Mouse (Mus musculus): ENCODE measurements at regions not wholly inside any gene's neighbourhood (a gene's known extent, or its start where the extent isn't known, plus 50 kb on each side); places are given as distances from the start of the nearest gene placed in this dataset.

DNA sequence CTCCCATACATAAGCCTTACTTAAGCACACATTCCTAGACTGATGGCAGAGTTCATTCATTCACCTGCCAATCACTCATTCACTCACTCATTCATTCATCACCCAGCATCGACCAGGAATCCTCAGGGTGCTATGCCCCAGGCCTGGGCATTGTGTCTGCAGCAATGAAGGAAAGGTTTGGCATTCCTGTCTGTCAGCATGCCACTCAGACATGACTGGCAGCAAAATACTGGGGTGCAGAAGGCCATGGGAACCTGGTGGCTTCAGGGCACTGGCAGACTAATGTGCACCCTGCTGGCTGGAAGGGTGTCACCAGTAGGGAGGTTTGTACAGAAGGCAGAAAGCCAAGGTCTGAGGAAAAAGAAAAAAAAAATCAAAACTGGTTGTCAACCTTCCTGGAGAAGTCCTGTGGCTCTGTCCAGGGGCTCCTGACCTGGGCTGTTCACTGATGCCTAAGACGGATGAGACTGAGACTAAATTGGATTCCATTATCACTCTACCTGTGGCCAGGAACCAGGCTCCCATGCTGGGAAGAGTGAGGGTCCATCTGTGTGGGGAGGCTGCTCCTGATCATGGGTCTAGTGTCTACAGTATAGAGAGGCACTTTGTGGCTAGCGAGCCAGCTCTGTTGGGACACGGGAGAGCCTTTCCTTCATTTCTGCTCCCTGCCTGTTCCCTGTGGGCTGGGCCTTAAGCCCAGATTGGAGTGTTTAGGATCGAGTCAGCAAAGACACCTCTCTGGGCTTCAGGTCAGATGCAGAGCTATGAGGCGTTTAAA lies 104.1 kb downstream of the Cstad start:
- peak; percentile 23 for DNase-seq

DNA sequence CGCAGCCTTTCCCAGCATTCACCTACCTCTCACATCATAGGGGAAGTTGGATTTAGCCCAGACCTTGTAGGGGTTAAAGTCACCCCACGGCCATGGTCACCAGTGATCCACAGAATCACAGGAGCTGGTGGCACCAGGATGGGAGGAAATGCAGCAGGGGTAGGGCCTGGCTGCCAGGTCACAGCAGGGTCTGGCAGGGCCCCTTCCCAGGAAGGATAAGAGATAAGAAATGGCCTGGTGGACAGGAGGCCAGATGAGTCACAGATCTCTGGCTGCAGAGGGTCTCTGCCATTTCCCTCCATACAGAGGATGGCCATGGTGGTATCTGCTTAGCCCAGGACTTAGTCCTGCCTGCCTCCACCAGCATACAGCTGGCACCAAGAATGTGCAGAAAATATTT lies 103.0 kb downstream of the Cstad start:
- no peak for DNase-seq

- DNase-seq, result peak; percentile 56
These were observed 101.1 kb downstream of the Cstad start for GRCm38 (mm10) chr2:30695771-30696456.

DNA sequence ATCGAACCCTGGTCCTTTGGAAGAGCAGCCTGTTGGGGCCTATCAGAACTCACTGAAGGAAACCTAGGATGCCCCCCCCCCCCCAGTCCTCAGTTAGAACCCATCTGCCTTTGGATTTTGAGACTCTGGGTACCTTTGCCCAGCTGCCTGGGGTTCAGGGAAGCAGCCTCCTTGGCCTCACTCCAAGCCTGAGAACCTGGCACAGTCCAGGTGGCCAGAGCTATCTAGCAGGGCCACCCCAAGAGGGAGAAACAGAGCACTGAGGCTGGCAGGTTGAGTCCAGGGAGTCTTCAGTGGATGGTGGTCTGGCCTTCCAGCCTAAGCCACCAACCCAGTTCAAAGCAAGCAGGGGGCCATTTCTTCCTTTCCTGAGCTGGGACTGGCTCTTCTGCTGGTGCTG lies 100.2 kb downstream of the Cstad start:
- peak; percentile 72 for DNase-seq

DNA sequence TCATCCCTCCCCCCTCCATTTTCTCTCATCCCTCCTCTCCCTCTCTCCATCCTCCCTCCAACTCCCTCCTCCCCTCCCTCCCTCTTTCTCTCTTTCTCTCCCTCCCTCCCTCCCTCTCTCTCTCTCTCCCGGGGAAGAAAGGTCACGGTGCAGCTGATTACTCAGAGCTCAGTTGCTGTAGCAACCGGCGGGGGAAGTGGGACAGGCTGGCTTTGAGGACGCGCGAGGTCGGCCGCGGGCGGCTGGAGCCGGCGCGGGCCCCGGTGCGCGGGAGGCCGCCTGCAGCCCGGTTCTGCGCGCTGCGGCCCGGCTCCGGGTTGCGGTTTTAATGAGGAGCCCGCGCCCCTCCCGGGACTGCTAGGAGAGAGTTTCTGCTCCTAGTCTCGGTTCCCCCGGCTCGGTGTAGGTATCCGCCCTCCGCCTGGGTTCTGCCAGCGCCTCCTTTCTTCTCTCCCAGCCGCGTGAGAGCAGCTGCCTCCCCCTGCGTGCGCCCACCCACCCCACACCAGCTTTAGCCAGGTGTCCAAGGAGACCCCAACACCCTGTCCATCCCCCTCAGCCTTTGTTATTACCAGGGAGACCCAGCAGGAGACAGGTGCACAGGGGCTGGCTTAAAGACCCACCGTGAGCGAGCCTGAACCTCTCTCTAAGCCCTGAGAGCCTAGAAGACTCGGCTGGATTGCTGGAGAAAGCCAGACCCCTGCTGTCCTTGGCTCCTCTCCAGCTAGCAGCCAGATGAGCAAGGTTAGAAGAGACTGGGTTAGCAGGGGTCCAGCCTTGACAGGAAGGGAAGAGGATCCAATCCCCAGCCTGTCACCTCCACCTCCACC lies 98.6 kb downstream of the Cstad start:
- peak; percentile 93 for DNase-seq

DNA sequence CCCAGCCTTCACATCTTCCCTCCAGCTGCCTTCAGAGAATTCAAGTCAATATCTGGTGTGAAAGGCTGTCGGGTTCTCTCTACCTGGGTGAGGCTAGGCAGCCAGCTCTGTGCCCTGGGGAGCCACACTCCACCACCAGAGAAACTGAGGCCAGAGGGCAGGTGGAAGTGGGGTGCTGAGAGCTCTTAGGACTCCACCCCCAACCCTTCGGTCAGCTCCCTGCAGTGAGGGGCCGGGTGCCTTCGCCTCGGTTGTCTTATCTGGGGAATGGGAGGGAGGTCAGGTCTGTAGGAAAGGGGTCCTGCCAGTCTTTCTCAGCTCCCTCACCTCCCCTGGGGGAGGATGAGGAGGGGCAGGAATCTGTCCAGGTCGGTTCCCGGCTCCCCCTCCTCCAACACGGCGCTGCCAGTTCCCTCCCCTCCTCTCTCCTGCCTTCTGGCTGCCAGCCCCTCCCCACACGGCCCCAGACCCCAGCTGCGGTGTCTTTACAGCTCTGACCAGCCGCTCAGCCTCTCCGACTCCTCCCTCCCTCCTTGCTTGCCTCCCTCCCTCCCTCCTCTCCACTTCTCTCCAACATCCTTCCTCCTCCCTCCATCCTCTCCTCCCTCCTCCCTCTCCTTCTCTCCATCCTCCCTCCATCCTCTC lies 97.8 kb downstream of the Cstad start:
- DNase-seq, result peak; percentile 67

DNA sequence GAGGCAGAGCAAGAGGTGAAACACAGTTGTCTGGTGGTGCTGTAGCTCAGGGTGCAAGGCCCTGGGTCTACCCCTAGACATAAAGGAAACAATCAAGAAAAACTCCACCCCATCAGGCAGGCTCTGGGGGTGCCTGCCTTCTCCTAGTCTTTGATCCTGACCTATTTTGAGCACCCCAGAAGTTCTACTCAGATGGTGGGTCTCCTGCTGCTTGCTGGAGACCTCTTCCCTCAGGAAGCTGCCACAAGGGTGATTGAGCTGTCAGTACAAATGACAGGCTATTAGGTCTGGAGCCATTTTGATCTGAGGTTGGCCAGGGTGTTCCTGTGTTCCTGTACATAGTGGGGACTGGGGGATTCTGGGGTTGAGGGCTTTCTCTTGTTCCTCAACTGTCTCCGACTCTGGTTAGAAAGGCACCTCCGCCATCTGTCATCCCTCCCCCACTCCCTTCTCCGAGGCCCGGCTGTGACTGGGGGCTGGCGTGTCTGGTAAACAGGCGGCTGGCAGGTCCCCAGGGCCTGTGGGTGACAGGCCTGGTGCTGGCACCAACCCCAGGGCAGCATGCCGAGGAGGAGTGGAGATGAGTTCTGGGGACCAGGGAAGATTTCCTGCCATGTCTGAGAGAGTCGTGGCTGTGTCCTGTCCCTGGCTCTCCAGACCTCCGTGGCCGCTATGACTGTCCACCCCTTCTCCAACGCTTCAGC lies 97.2 kb downstream of the Cstad start:
- peak; percentile 66 for DNase-seq

GRCm38 (mm10) chr2:30690925-30691856 lies 96.4 kb downstream of the Cstad start:
- peak; percentile 52 for DNase-seq

- peak; percentile 78 for DNase-seq
These were observed 95.5 kb downstream of the Cstad start for GRCm38 (mm10) chr2:30690307-30690706.

DNA sequence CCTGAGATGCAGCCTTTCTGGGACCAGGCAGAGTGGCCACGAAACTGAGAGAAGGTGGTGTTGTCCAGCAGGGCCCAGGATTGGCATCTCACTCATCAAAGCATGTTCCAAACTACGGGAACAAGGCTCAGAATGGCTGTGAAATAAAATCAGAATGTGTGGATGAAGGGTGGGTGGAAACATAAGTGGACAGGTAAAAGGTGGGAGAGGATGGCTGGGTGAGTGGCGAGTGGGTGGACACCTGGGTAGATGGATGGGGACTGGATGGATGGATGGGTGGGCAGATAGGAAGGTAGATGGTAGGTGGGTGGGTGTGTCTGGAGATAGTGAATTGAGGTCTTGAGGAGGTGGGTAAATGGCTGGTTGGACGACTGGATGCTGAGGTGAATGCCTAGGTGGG lies 93.6 kb downstream of the Cstad start:
- DNase-seq, result no peak

DNA sequence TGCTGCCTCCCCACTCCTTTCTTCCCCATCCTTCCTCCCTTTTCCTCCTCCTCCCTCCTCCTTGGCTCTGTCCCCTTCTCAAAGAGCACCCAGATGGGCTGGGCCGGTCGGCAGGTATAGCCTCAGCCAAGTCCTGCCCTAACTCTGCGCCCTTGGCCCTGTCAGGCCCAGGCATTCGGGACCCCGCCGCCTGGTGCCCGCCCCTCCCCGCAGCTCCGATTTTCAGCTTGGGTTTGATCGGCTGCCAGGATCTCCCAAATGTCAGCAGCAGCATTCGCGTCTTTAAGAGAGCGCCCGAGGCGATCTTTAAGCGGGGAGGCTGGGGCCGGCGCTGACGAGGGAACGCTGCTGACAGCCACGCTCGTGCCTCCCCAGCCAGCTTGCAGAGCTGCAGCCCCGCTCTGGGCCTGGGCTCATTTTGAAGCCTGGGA lies 92.3 kb downstream of the Cstad start:
- DNase-seq, result peak; percentile 73

DNA sequence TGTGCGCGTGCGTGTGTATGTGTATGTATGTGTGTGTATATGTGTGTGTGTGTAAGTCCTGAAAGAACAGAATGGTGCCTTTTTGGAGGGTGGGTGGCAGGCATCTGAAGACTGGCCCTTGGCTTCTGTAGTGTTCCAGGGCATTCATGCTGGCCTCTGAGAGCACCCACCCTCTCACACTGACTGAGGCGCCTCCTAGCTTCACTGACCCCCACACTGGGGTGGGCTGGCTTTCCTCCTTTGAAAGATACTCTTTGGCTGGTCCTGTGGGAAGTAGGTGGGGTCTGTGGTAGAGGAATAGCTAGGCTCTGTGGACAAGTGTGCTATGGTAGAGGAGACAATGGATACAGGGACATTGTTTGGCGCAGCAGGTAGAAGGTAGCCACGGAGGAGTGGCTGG lies 91.5 kb downstream of the Cstad start:
- DNase-seq, result no peak

- DNase-seq, result peak; percentile 64
These were observed 90.5 kb downstream of the Cstad start for GRCm38 (mm10) chr2:30685137-30685860.

GRCm38 (mm10) chr2:30684461-30684860 lies 89.6 kb downstream of the Cstad start:
- DNase-seq, result no peak

DNA sequence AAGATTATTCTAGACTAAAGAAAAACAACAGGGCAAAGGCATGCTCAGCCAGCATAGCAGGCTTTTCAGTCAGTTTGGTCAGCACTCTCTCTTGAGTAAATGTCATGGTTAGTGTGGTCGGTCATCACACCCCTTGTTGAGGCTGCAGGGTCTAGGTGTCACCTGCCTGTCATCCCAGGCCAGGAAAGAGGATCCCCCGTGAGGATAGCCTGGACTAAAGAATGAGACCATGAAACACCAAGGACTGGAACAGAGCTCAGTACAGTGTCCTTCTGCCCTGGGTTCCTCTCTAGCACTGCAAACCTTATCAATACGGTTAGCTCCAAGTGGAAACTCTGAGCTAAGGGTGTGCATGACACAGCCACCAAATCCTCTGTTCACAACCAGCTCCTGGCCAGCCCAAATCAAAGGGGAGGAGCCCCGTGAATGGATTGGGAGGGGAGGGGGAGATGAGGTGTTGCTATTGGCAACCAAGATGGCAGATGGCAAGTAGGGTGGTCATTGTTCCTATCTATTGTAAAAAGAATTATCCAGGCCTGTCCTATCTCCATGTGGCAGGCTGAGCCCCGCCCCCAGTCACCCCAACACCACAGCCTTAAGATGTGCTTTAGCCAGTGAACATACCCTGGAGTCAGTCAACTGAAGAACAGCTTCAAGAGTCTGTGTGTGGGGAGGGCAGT lies 87.4 kb downstream of the Cstad start:
- no peak for DNase-seq

GRCm38 (mm10) chr2:30681642-30682041 lies 86.8 kb downstream of the Cstad start:
- no peak for DNase-seq

- DNase-seq, result no peak
These were observed 84.2 kb downstream of the Cstad start for GRCm38 (mm10) chr2:30679041-30679440.

DNA sequence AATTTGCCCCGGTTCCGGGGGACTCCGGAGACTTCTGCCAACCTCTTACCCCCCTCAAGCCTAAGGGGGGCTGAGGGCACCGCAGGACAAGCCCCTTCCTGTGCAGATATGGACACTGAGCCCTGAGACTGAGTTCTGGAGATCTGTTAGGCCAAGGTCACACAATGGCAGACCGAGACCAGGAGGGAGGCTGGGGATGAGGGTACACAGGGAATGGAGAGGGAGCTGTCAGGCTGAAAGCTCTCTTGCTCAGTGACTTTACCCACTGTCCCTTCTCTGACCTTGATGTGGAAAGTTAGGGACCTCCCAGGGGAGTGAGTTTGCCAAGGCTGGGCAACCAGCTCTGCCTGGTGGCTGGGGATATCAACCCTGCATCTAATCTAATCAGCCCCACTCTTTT lies 82.7 kb downstream of the Cstad start:
- no peak for DNase-seq

DNA sequence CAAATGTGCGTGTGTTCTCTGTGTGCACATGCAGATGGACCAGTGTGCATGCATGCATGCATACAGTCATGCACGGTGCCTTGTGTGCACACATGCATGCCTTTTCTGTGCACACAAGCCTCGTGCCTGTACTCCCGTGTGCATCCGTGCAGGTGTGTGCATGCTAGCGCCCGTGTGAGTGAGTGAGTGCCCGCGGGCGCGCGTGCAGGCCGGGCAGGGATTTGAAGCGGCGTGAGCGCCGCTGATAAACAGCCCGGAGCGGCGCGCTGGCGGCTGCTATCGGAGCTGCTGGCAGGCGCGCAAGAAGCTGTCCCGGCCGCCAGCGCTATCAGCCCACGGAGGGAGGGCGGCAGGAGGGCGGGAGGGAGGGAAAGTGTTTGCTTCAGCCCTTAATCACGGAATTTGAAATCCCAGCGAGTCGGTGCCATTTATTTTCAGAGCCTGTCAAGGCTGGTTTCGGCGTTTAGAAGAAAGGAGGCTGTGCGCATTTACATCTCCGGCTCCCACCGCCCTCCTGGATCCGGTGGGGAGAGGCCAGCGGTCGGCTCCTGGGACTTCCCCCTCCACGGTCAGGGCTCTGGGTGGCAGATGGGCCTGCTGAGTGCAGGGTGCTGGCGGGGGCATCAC lies 82.1 kb downstream of the Cstad start:
- DNase-seq, result peak; percentile 78

Data from kidney, postnatal 14 days (tissue).